Mouse (Mus musculus): ENCODE measurements around the gene Adgrl1. TPM values are rescaled to one million over a fixed set of nuclear protein-coding genes. Genes with fewer than 3 reads are reported as not detected.

Gene Adgrl1
- total and polyA plus RNA-seq, 3 experiments = 21.7 to 35.3 TPM; not detected in 1

- no peak overlapping the region for H3K4me3 ChIP-seq (ENCODE audit: control insufficient read depth in 1 of 2, insufficient read depth in 1 of 2, low read depth in 2 of 2, low read length in 2 of 2)
- H3K79me2 ChIP-seq (ENCODE audit: control insufficient read depth, insufficient read depth, low read length, poor library complexity) = no peaks in the 10 kb centered on the region
- no peaks in the 10 kb centered on the region for H3K4me1 ChIP-seq (ENCODE audit: control insufficient read depth in 1 of 2, insufficient read depth in 2 of 2, low read length in 2 of 2)
- no peak for DNase-seq (ENCODE audit: low read depth, low spot score)
- H3K9ac ChIP-seq (ENCODE audit: control insufficient read depth, low read depth, low read length, poor library complexity, severe bottlenecking) = no peak overlapping the region
- no peaks in the 10 kb centered on the region for H3K27me3 ChIP-seq (ENCODE audit: control insufficient read depth in 1 of 2, insufficient read depth in 2 of 2, low read length in 2 of 2)
- no peak overlapping the region for H3K27ac ChIP-seq (ENCODE audit: control insufficient read depth, low read depth, low read length)
- no peak for TF ChIP-seq HCFC1 (IDR thresholded peaks at IDR 0.05; ENCODE audit: low read depth, low read length)
- no peak for TF ChIP-seq RCOR1 (IDR thresholded peaks at IDR 0.05; ENCODE audit: low read depth, low read length)
- no peak for TF ChIP-seq GABPA (IDR thresholded peaks at IDR 0.05; ENCODE audit: low read depth, low read length)
- no peak for TF ChIP-seq MAX (IDR thresholded peaks at IDR 0.05; ENCODE audit: low read length)
- no peak for TF ChIP-seq SIN3A (IDR thresholded peaks at IDR 0.05; ENCODE audit: low read length)
- TF ChIP-seq NRF1 (IDR thresholded peaks at IDR 0.05; ENCODE audit: insufficient read depth, low read depth, low read length, poor library complexity, severe bottlenecking) = no peak
- no peak for TF ChIP-seq MYC (IDR thresholded peaks at IDR 0.05; ENCODE audit: low read depth, low read length)
- TF ChIP-seq TCF12 (IDR thresholded peaks at IDR 0.05; ENCODE audit: low read depth, low read length) = no peak
- TF ChIP-seq MXI1 (IDR thresholded peaks at IDR 0.05; ENCODE audit: low read depth, low read length) = no peak
- TF ChIP-seq MEF2A (IDR thresholded peaks at IDR 0.05; ENCODE audit: extremely low read depth, insufficient replicate concordance, low read depth, low read length, poor library complexity, severe bottlenecking) = no peak
- TF ChIP-seq POLR2AphosphoS2 (IDR thresholded peaks at IDR 0.05; ENCODE audit: low read length) = no peak
- no peak for TF ChIP-seq MAFK (IDR thresholded peaks at IDR 0.05; ENCODE audit: borderline replicate concordance, low read depth, low read length)
- TF ChIP-seq CHD1 (IDR thresholded peaks at IDR 0.05; ENCODE audit: low read depth, low read length) = no peak
- TF ChIP-seq ZMIZ1 (IDR thresholded peaks at IDR 0.05; ENCODE audit: low read depth, low read length) = no peak
- no peak for TF ChIP-seq BHLHE40 (IDR thresholded peaks at IDR 0.05; ENCODE audit: borderline replicate concordance, low read depth, low read length)
- TF ChIP-seq POLR2A (IDR thresholded peaks at IDR 0.05; ENCODE audit: control insufficient read depth in 1 of 2, insufficient read depth in 1 of 2, low read depth in 1 of 2, low read length in 2 of 2, poor library complexity in 1 of 2) = no peak
- no peak for TF ChIP-seq KAT2A (conservative IDR thresholded peaks at IDR 0.05; ENCODE audit: low read depth, low read length)
- no peak for TF ChIP-seq TAL1 (IDR thresholded peaks at IDR 0.05; ENCODE audit: low read length)
- TF ChIP-seq USF2 (IDR thresholded peaks at IDR 0.05; ENCODE audit: borderline replicate concordance in 1 of 2, insufficient read depth in 1 of 2, low read depth in 1 of 2, low read length in 2 of 2) = no peak
- no peak for TF ChIP-seq EP300 (IDR thresholded peaks at IDR 0.05; ENCODE audit: low read depth in 1 of 2, low read length in 2 of 2)
- H3K36me3 ChIP-seq (ENCODE audit: control insufficient read depth in 1 of 2, insufficient read depth in 2 of 2, low read length in 2 of 2) = no peaks in the 10 kb centered on the region; a peak in 2 of 4 replicates
- no peaks in the 10 kb centered on the region for H3K9me3 ChIP-seq (replicated peaks; ENCODE audit: insufficient read depth, low read length)
Measured at GRCm38 (mm10) chr8:83934994-83935393, 35.1 kb downstream of the Adgrl1 start.

- no peak for DNase-seq (ENCODE audit: low read depth, low spot score)
- TF ChIP-seq SMC3 (IDR thresholded peaks at IDR 0.05; ENCODE audit: low read depth, low read length) = no peak
- no peak for TF ChIP-seq POLR2A (IDR thresholded peaks at IDR 0.05; ENCODE audit: control insufficient read depth in 1 of 2, insufficient read depth in 1 of 2, low read depth in 1 of 2, low read length in 2 of 2, poor library complexity in 1 of 2)
- TF ChIP-seq MAZ (IDR thresholded peaks at IDR 0.05; ENCODE audit: low read depth, low read length) = no peak
- H3K79me2 ChIP-seq (ENCODE audit: control insufficient read depth, insufficient read depth, low read length, poor library complexity) = no peaks in the 10 kb centered on the region
- H3K4me3 ChIP-seq (ENCODE audit: control insufficient read depth in 1 of 2, insufficient read depth in 1 of 2, low read depth in 2 of 2, low read length in 2 of 2) = no peak overlapping the region
- H3K27me3 ChIP-seq (ENCODE audit: control insufficient read depth in 1 of 2, insufficient read depth in 2 of 2, low read length in 2 of 2) = no peaks in the 10 kb centered on the region
- no peak overlapping the region for H3K9ac ChIP-seq (ENCODE audit: control insufficient read depth, low read depth, low read length, poor library complexity, severe bottlenecking)
- no peak overlapping the region for H3K27ac ChIP-seq (ENCODE audit: control insufficient read depth, low read depth, low read length)
- no peaks in the 10 kb centered on the region for H3K4me1 ChIP-seq (ENCODE audit: control insufficient read depth in 1 of 2, insufficient read depth in 2 of 2, low read length in 2 of 2)
- no peaks in the 10 kb centered on the region; a peak in 2 of 4 replicates for H3K36me3 ChIP-seq (ENCODE audit: control insufficient read depth in 1 of 2, insufficient read depth in 2 of 2, low read length in 2 of 2)
- H3K9me3 ChIP-seq (replicated peaks; ENCODE audit: insufficient read depth, low read length) = no peaks in the 10 kb centered on the region
Measured at GRCm38 (mm10) chr8:83935435-83935834, 35.5 kb downstream of the Adgrl1 start.

Measured in MEL (cell line).